19 mouse cellular contexts compared by ENCODE assay signal in genomic region chr4:101275881-101276280, GRCm38 (mm10).
"Had no signal": no experiment of that assay in that cellular context is flagged by ENCODE, and none has a peak within 500 bp of the region (broad histone marks: within the 10 kb centered on the region; RNA-seq: fewer than 3 reads in every experiment).

No protein-coding gene starts in this region.

- H3K4me3 ChIP-seq: left cerebral cortex, adult 2 months; limb, embryonic 12.5 days; limb, embryonic 15.5 days; liver, embryonic 15.5 days; midbrain, embryonic 13.5 days had no signal

- H3K36me3 ChIP-seq: limb, embryonic 12.5 days; limb, embryonic 15.5 days; liver, embryonic 15.5 days; midbrain, embryonic 13.5 days had no signal

- DNase-seq: kidney, adult 18-20 months; kidney, adult 9 months; kidney, postnatal 14 days; layer of hippocampus, postnatal 36 days; lung, embryonic 14.5 days; lung, postnatal 14 days; lung, postnatal 4 days; thymus, adult 2 months; thymus, postnatal 14 days; thymus, postnatal 4 days had no signal

- H3K9me3 ChIP-seq: limb, embryonic 12.5 days; limb, embryonic 15.5 days; liver, embryonic 15.5 days; midbrain, embryonic 13.5 days had no signal

- H3K4me2 ChIP-seq: limb, embryonic 12.5 days; limb, embryonic 15.5 days; liver, embryonic 15.5 days; lung, embryonic 14.5 days; midbrain, embryonic 13.5 days had no signal

- H3K4me1 ChIP-seq: midbrain, embryonic 13.5 days had no signal

- H3K27me3 ChIP-seq: limb, embryonic 12.5 days; limb, embryonic 15.5 days; liver, embryonic 15.5 days; midbrain, embryonic 13.5 days had no signal

- ATAC-seq: inflammation-experienced regulatory T-cells, adult 6 months; intestine, embryonic 16.5 days; midbrain, embryonic 13.5 days; midbrain, embryonic 16.5 days had no signal

- H3K27ac ChIP-seq: left cerebral cortex, adult 2 months; limb, embryonic 12.5 days; limb, embryonic 15.5 days; liver, embryonic 15.5 days; midbrain, embryonic 13.5 days; stomach, postnatal 0 days had no signal

- H3K9ac ChIP-seq: limb, embryonic 12.5 days; limb, embryonic 15.5 days; liver, embryonic 15.5 days; lung, embryonic 14.5 days; midbrain, embryonic 13.5 days had no signal
